Mouse (Mus musculus): ENCODE measurements around the gene Slc12a5. TPM values are rescaled to one million over a fixed set of nuclear protein-coding genes. Genes with fewer than 3 reads are reported as not detected.

Gene Slc12a5
- polyA plus RNA-seq, 1 experiment from 2014 or later = 0.92 TPM

DNA sequence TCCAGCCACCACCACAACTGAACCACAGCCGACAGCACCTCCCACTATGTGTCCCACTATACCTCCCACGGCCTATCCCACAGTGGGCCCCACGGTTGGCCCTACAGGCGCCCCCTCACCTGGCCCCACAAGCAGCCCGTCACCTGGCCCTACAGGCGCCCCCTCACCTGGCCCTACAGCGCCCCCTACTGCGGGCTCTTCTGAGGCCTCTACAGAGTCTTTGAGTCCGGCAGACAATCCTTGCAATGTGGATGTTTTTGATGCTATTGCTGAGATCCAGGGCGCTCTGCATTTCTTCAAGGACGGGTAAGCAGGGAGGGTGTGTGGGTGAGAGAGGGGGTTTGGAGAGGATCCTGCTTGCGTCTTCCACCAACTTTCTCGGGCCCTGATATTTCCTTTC is 8.2 kb upstream of the Slc12a5 start:
- Histone ChIP-seq H3K27me3 (ENCODE audit: insufficient read depth, poor library complexity, severe bottlenecking) (peaks cover 97% of the 10 kb centered on the region), H3K27ac (no peak overlapping the region), H3K4me3 (0 out of 2 replicates have a peak overlapping the region, but pooled peaks have one; percentile 24), H3K9me3 (no peaks in the 10 kb centered on the region), H3K4me1 (peaks cover 34% of the 10 kb centered on the region), H3K36me3 (no peaks in the 10 kb centered on the region)
- no peak for DNase-seq (ENCODE audit: low spot score)
- WGBS = 37% methylated on average over 13 of the region's 13 CpGs

DNA sequence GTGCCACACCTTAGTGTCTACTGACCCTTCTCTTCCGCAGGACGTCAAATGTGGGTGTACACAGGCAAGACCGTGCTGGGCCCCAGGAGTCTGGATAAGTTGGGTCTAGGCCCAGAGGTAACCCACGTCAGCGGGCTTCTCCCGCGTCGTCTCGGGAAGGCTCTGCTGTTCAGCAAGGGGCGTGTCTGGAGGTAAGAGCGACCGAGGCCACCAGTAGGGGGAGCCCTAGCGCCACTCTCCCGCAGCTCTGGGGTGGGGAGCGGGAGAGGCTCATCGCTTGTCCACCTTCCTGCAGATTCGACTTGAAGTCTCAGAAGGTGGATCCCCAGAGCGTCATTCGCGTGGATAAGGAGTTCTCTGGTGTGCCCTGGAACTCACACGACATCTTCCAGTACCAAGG is 7.4 kb upstream of the Slc12a5 start:
- no peak overlapping the region for H3K27ac ChIP-seq
- H3K4me1 ChIP-seq = peaks cover 27% of the 10 kb centered on the region
- no peaks in the 10 kb centered on the region for H3K36me3 ChIP-seq
- H3K4me3 ChIP-seq = peak overlapping the region; percentile 24
- H3K9me3 ChIP-seq = no peaks in the 10 kb centered on the region
- 1% methylated on average over 21 of the region's 21 CpGs for WGBS
- peak; percentile 87 for DNase-seq (ENCODE audit: low spot score)
- peaks cover 91% of the 10 kb centered on the region for H3K27me3 ChIP-seq (ENCODE audit: insufficient read depth, poor library complexity, severe bottlenecking)

- no peak for DNase-seq (ENCODE audit: low spot score)
- Histone ChIP-seq H3K4me1 (peaks cover 15% of the 10 kb centered on the region), H3K4me3 (no peak overlapping the region), H3K36me3 (no peaks in the 10 kb centered on the region), H3K9me3 (no peaks in the 10 kb centered on the region), H3K27me3 (ENCODE audit: insufficient read depth, poor library complexity, severe bottlenecking) (peaks cover 66% of the 10 kb centered on the region), H3K27ac (no peak overlapping the region)
- WGBS = 71% methylated on average over 4 of the region's 4 CpGs
Observed at GRCm38 (mm10) chr2:164955725-164956124, 4.9 kb upstream of the Slc12a5 start.

GRCm38 (mm10) chr2:164956195-164956594 is 4.4 kb upstream of the Slc12a5 start:
- WGBS = 55% methylated on average over 5 of the region's 5 CpGs
- no peak for DNase-seq (ENCODE audit: low spot score)
- H3K9me3 ChIP-seq = no peaks in the 10 kb centered on the region
- H3K27me3 ChIP-seq (ENCODE audit: insufficient read depth, poor library complexity, severe bottlenecking) = peaks cover 61% of the 10 kb centered on the region
- no peak overlapping the region for H3K4me3 ChIP-seq
- H3K27ac ChIP-seq = no peak overlapping the region
- no peaks in the 10 kb centered on the region for H3K36me3 ChIP-seq
- peaks cover 19% of the 10 kb centered on the region for H3K4me1 ChIP-seq

GRCm38 (mm10) chr2:164957548-164958315 is 2.9 kb upstream of the Slc12a5 start:
- Histone ChIP-seq H3K27ac (no peak overlapping the region), H3K4me1 (peaks cover 25% of the 10 kb centered on the region), H3K27me3 (ENCODE audit: insufficient read depth, poor library complexity, severe bottlenecking) (peaks cover 49% of the 10 kb centered on the region), H3K36me3 (no peaks in the 10 kb centered on the region), H3K9me3 (no peaks in the 10 kb centered on the region), H3K4me3 (no peak overlapping the region)
- no peak for DNase-seq (ENCODE audit: low spot score)
- 64% methylated on average over 9 of the region's 9 CpGs for WGBS

GRCm38 (mm10) chr2:164961506-164962182 is 1.0 kb downstream of the Slc12a5 start:
- peaks cover 51% of the 10 kb centered on the region for H3K27me3 ChIP-seq (ENCODE audit: insufficient read depth, poor library complexity, severe bottlenecking)

DNA sequence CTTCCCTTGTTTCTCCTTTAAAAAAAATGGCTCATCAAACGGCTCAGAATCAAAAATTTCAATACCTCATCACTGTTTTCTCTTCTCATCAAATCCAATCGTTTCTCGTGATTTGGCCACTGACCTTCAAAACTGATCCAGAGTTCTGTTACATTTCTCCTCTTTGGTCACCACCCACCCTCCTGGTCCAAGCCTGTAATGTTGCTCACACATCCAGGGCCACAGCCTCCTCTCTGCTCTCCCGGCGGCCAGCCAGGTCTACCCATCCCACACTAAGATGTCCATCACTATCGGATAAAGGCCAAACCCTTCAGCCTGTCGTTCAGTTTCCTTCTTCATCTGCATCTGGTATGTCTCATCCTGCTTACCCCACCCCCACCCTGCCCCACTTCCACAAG is 1.6 kb downstream of the Slc12a5 start:
- Histone ChIP-seq H3K4me1 (peaks cover 19% of the 10 kb centered on the region), H3K27ac (no peak overlapping the region), H3K27me3 (ENCODE audit: insufficient read depth, poor library complexity, severe bottlenecking) (peaks cover 51% of the 10 kb centered on the region), H3K36me3 (no peaks in the 10 kb centered on the region), H3K9me3 (no peaks in the 10 kb centered on the region), H3K4me3 (no peak overlapping the region)
- 43% methylated on average over 7 of the region's 7 CpGs for WGBS
- no peak for DNase-seq (ENCODE audit: low spot score)

More at GRCm38 (mm10) chr2:164961506-164962182, 1.0 kb downstream of the Slc12a5 start:
- Histone ChIP-seq H3K9me3 (no peaks in the 10 kb centered on the region), H3K36me3 (no peaks in the 10 kb centered on the region), H3K4me1 (peaks cover 19% of the 10 kb centered on the region), H3K4me3 (peak overlapping the region; percentile 82), H3K27ac (peak overlapping the region; percentile 89; the same call in 1 of the 2 replicates)
- DNase-seq (ENCODE audit: low spot score) = no peak
- WGBS = 8% methylated on average over 17 of the region's 17 CpGs

GRCm38 (mm10) chr2:164964242-164964894 is 3.8 kb downstream of the Slc12a5 start:
- 57% methylated on average over 9 of the region's 9 CpGs for WGBS
- H3K27me3 ChIP-seq (ENCODE audit: insufficient read depth, poor library complexity, severe bottlenecking) = peaks cover 68% of the 10 kb centered on the region
- H3K4me1 ChIP-seq = peaks cover 36% of the 10 kb centered on the region
- no peaks in the 10 kb centered on the region for H3K36me3 ChIP-seq
- no peak overlapping the region for H3K4me3 ChIP-seq
- H3K9me3 ChIP-seq = no peaks in the 10 kb centered on the region
- H3K27ac ChIP-seq = no peak overlapping the region
- DNase-seq (ENCODE audit: low spot score) = no peak

GRCm38 (mm10) chr2:164964981-164965380 is 4.4 kb downstream of the Slc12a5 start:
- Histone ChIP-seq H3K9me3 (no peaks in the 10 kb centered on the region), H3K4me3 (no peak overlapping the region), H3K27me3 (ENCODE audit: insufficient read depth, poor library complexity, severe bottlenecking) (peaks cover 74% of the 10 kb centered on the region), H3K36me3 (no peaks in the 10 kb centered on the region), H3K27ac (no peak overlapping the region), H3K4me1 (peaks cover 39% of the 10 kb centered on the region)
- no peak for DNase-seq (ENCODE audit: low spot score)
- 76% methylated on average over 1 of the region's 1 CpGs for WGBS

- Histone ChIP-seq H3K4me1 (peaks cover 36% of the 10 kb centered on the region), H3K9me3 (no peaks in the 10 kb centered on the region), H3K4me3 (no peak overlapping the region), H3K27me3 (ENCODE audit: insufficient read depth, poor library complexity, severe bottlenecking) (peaks cover 88% of the 10 kb centered on the region), H3K27ac (no peak overlapping the region), H3K36me3 (no peaks in the 10 kb centered on the region)
- DNase-seq (ENCODE audit: low spot score) = no peak
- 18% methylated on average over 8 of the region's 8 CpGs for WGBS
Observed at GRCm38 (mm10) chr2:164966381-164966780, 5.8 kb downstream of the Slc12a5 start.

DNA sequence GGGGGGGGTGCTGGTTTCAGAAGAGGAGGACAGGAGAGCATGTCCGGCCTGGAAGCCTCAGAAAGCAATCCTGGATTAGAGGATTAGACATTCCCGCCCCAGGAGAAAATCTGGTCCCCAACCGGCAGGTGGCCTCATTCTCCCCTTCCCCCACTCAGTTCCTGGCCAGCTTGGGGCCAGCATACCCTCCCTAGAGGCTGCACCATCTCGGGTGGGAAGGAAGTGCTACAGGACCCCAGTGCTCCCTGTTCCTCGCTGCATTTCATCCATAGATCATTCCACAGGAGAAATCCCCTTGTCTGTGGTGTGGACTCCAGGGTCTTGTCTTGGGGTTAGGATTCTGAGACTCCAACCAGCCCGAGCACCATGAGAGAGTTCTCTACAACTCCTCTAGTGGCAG is 6.6 kb downstream of the Slc12a5 start:
- DNase-seq (ENCODE audit: low spot score) = no peak
- no peak overlapping the region for H3K4me3 ChIP-seq
- H3K27me3 ChIP-seq (ENCODE audit: insufficient read depth, poor library complexity, severe bottlenecking) = peaks cover 96% of the 10 kb centered on the region
- H3K9me3 ChIP-seq = no peaks in the 10 kb centered on the region
- 10% methylated on average over 6 of the region's 6 CpGs for WGBS
- peaks cover 31% of the 10 kb centered on the region for H3K4me1 ChIP-seq
- no peak overlapping the region for H3K27ac ChIP-seq
- H3K36me3 ChIP-seq = no peaks in the 10 kb centered on the region

DNA sequence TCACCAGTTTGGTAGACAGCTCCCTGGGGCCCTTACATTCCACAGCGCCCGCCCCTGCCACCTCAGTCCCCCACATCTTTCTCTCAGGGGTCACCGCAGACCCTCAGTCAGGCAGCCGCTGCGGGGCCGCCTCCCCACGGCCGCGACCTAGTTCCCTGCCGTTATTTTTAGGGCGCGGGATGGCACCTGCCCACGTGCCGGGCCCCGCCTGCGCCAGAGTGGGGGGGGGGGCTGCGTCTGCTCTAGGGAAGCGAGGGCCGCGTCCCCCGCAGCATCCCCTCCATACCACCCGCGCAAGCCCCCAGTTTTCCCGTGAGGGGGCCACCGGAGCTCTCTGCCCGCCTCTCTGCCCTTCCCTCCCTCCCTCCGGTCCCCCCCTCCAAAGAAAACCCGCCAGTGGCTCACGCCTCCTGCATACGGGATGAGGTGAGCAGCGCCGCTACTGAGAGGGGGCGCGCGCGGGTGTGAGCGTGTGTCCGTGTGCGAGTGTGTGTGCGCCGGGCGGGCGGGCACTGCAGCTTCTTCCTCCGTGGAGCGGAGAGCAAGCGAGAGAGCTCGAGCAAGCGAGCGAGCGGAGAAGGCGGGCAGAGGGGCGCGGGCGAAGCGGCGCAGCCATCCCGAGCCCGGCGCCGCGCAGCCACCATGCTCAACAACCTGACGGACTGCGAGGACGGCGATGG is 7.3 kb downstream of the Slc12a5 start:
- DNase-seq (ENCODE audit: low spot score) = no peak
- no peak overlapping the region for H3K27ac ChIP-seq
- H3K9me3 ChIP-seq = no peaks in the 10 kb centered on the region
- H3K4me3 ChIP-seq = peak overlapping the region; percentile 56
- peaks cover 99% of the 10 kb centered on the region for H3K27me3 ChIP-seq (ENCODE audit: insufficient read depth, poor library complexity, severe bottlenecking)
- no peaks in the 10 kb centered on the region for H3K36me3 ChIP-seq
- peaks cover 31% of the 10 kb centered on the region for H3K4me1 ChIP-seq
- 2% methylated on average over 61 of the region's 65 CpGs for WGBS
